Mouse (Mus musculus): ENCODE results near the gene Rgs8.

- TF ChIP-seq POLR2A (IDR thresholded peaks at IDR 0.05; ENCODE audit: insufficient read depth, low read depth, low read length) (no peak), CTCF (IDR thresholded peaks at IDR 0.05; ENCODE audit: insufficient read depth, low read depth, low read length) (no peak)
Observed at GRCm38 (mm10) chr1:153733181-153733580, 80.4 kb downstream of the Rgs8 start.
